Mouse (Mus musculus): ENCODE measurements around the gene Zw10. TPM values are rescaled to one million over a fixed set of nuclear protein-coding genes. Genes with fewer than 3 reads are reported as not detected.

The Zw10 gene
- 29.7 and 33.4 TPM in 2 replicates for polyA plus RNA-seq (2015; fragmentation: Nextera tagmentation; extraction: Ambion mirVana)

DNA sequence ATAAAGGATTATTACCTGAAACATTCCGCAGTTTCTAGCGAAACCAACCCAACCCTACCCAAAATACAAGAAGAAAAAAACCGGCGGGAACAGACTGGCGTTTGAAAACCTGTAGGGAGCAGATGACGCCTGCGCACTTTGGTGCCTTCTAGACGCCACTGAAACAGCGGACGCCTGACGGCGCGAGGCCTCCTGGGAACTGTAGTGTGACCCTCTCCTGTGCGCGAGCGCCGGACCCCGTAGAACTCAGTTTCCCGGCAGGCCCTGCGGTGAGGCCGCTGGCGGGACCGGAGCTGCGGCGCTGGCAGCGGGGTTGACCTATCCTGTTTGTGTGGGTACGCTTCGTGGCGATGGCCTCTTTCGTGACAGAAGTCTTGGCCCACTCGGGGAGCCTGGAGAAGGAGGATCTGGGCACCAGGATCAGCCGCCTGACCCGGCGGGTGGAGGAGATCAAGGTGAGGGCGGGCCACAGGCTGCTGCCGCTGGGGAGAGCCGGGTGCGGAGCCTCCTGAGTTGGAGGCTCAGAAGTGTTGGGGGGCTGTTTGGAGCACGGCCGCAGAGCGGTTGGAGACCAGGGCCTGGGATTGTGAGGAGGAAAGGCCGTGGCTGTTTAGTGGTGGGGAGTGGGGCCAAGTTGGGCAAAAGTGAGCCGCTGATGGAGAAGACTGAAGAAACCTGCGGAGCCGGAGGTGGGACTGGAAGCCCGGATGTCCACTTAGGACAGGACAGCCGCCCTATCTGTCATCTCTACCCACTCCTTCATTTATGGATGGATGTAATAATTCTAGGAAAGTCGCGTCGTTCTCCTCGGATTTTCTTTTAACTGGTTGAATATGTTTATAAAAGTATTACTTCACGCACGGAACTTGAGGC lies at the start of gene Zw10:
TSS of gene Zw10 (plus strand) at position 281 of the 873 bp plus-strand sequence.
- peak within 1 kb of the TSS; percentile 59; the same call in 1 of the 2 replicates for H3K27ac ChIP-seq
- no peaks in the 10 kb centered on the region for H3K9me3 ChIP-seq
- WGBS, result 1% methylated on average over 53 of the region's 53 CpGs

DNA sequence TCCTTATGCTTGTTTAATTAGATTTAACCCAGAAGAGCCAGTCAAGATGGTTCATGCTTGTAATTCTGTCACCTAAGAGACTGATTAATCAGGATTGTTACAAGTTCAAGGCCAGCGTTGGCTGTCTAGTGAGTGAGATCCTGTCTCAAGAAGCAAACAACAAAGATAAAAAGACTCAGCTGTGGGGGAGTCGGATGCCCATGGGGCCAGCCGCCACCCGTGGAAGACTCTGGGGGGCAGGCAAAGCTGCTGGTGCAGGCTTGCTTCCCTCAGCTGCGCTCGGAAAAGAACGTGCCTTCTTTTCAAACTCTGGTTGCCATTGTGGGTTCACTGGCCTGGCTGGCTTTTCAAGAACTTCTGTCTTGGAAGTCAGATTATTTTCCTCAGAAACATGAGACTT lies 39.6 kb upstream of the Zw10 start:
- H3K36me3 ChIP-seq, result peaks cover 78% of the 10 kb centered on the region
- H3K4me3 ChIP-seq (replicated peaks), result no peak overlapping the region
- H3K4me2 ChIP-seq (replicated peaks), result no peak overlapping the region
- H3K9me3 ChIP-seq, result no peaks in the 10 kb centered on the region
- H3K27ac ChIP-seq, result no peak overlapping the region
- ATAC-seq, result no peak
- H3K4me1 ChIP-seq (replicated peaks), result no peaks in the 10 kb centered on the region
- WGBS, result 85% methylated on average over 7 of the region's 7 CpGs
- H3K27me3 ChIP-seq, result no peaks in the 10 kb centered on the region
- no peak overlapping the region for H3K9ac ChIP-seq (replicated peaks)

More for the DNA sequence above, at the start of gene Zw10:
- Histone ChIP-seq H3K9ac (replicated peaks) (peak within 1 kb of the TSS; percentile 84), H3K4me2 (replicated peaks) (peak within 1 kb of the TSS; percentile 73), H3K36me3 (peaks cover 17% of the 10 kb centered on the region), H3K4me3 (replicated peaks) (peak within 1 kb of the TSS; percentile 87), H3K27me3 (no peaks in the 10 kb centered on the region), H3K4me1 (replicated peaks) (peaks cover 14% of the 10 kb centered on the region)
- ATAC-seq, result peak; percentile 99

DNA sequence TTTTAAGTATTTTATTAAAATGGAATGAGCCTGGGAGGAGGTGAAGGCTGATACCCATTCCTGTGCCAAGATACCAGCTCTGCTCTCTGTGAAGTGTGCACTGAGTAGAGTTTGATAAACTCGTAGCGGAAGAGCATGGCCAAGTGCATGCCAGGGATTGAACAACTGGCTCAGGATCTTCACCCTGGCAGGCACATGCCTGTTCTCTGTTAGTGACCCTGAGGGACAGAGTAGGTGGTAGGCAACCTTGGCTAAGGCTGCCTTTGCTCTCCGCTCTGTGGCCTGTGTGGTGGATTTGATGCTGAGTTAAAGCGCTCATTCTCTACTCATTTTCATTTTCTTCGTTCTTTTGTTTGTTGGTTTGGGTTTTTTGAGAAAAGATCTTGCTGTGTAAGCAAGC lies 34.1 kb upstream of the Zw10 start:
- no peak overlapping the region for H3K9ac ChIP-seq (replicated peaks)
- no peaks in the 10 kb centered on the region for H3K4me1 ChIP-seq (replicated peaks)
- H3K36me3 ChIP-seq, result peaks cover 52% of the 10 kb centered on the region
- no peak overlapping the region for H3K4me3 ChIP-seq (replicated peaks)
- 95% methylated on average over 5 of the region's 5 CpGs for WGBS
- no peak for ATAC-seq
- no peak overlapping the region for H3K4me2 ChIP-seq (replicated peaks)
- no peaks in the 10 kb centered on the region for H3K27me3 ChIP-seq
- no peak overlapping the region for H3K27ac ChIP-seq
- H3K9me3 ChIP-seq, result no peaks in the 10 kb centered on the region

DNA sequence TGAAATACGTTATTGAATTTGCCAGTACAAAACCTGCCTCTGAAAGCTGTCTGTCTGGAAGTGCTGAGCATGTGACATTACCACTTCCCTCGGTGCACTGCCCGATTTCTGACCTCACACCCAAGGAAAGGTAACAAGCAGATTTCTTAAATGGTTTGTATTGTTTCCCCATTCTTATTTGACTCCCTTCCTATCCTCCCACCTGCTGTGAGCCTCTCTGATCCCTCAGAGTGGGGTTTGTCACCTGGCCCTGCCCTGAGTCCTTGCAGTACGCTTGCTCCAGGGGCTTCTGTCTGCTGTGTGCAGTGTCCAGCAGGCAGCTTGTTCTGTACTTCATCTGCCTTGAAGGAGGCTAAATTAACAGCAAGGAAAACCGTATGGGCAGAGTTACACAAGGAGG lies 31.5 kb upstream of the Zw10 start:
- Histone ChIP-seq H3K27ac (no peak overlapping the region), H3K4me2 (replicated peaks) (no peak overlapping the region), H3K27me3 (no peaks in the 10 kb centered on the region), H3K4me1 (replicated peaks) (no peaks in the 10 kb centered on the region), H3K9me3 (no peaks in the 10 kb centered on the region), H3K36me3 (peaks cover 60% of the 10 kb centered on the region), H3K9ac (replicated peaks) (no peak overlapping the region), H3K4me3 (replicated peaks) (no peak overlapping the region)
- ATAC-seq, result no peak
- 91% methylated on average over 5 of the region's 5 CpGs for WGBS

- Histone ChIP-seq H3K9me3 (no peaks in the 10 kb centered on the region), H3K4me3 (replicated peaks) (no peak overlapping the region), H3K4me2 (replicated peaks) (no peak overlapping the region), H3K9ac (replicated peaks) (no peak overlapping the region), H3K27me3 (no peaks in the 10 kb centered on the region), H3K36me3 (peaks cover 60% of the 10 kb centered on the region), H3K4me1 (replicated peaks) (no peaks in the 10 kb centered on the region), H3K27ac (no peak overlapping the region)
- ATAC-seq, result no peak
- 95% methylated on average over 2 of the region's 2 CpGs for WGBS
These were observed 30.9 kb upstream of the Zw10 start for GRCm38 (mm10) chr9:49024529-49024928.

GRCm38 (mm10) chr9:49034764-49035163 lies 20.6 kb upstream of the Zw10 start:
- H3K36me3 ChIP-seq, result peaks cover 88% of the 10 kb centered on the region
- 94% methylated on average over 4 of the region's 4 CpGs for WGBS
- H3K4me3 ChIP-seq (replicated peaks), result no peak overlapping the region
- no peaks in the 10 kb centered on the region for H3K9me3 ChIP-seq
- no peak for ATAC-seq
- H3K9ac ChIP-seq (replicated peaks), result no peak overlapping the region
- no peaks in the 10 kb centered on the region for H3K27me3 ChIP-seq
- H3K27ac ChIP-seq, result no peak overlapping the region
- no peak overlapping the region for H3K4me2 ChIP-seq (replicated peaks)
- no peaks in the 10 kb centered on the region for H3K4me1 ChIP-seq (replicated peaks)

DNA sequence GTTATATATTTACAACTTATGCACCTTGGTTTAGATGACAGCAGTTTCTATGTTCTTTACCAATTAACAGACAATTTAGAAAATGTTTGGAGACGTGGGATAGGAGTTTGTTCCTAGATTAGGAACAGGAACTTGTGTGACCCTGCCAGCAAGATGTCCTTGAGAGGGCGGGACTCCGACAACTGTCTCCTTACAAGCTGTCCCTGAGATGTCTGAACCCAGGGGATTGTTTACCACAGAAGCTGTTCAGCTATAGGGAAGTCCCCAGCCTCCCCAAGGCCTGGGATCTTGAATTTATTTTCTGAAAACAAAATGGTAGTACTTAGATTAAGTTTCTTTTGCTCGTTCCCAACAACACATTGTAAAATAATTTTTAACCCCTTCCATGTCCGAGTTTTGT lies 4.5 kb upstream of the Zw10 start:
- H3K36me3 ChIP-seq, result no peaks in the 10 kb centered on the region
- no peaks in the 10 kb centered on the region for H3K9me3 ChIP-seq
- WGBS, result 82% methylated on average over 5 of the region's 5 CpGs
- ATAC-seq, result no peak
- H3K4me2 ChIP-seq (replicated peaks), result no peak overlapping the region
- no peak overlapping the region for H3K27ac ChIP-seq
- H3K4me1 ChIP-seq (replicated peaks), result no peaks in the 10 kb centered on the region
- H3K9ac ChIP-seq (replicated peaks), result no peak overlapping the region
- H3K4me3 ChIP-seq (replicated peaks), result no peak overlapping the region
- H3K27me3 ChIP-seq, result no peaks in the 10 kb centered on the region

DNA sequence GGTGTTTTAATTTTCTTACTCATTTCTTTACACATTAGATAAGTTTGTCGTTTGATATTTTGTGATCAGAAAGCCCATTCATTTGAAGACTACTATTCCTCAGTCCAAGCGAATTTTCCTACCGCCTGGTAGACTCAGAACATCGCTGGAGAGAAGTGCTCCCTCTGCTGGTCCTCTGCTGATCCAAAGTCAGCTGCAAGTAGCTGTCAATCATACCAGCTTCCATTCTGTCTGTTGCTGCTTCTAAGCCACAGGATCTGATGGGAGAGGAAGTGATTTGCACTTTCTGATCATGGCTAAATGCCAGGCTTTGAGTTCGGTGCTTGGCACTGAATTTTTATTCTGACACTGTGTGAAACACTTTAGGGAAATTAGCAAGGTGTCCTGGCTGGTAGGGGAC lies 4.1 kb upstream of the Zw10 start:
- no peaks in the 10 kb centered on the region for H3K27me3 ChIP-seq
- H3K36me3 ChIP-seq, result no peaks in the 10 kb centered on the region
- H3K27ac ChIP-seq, result no peak overlapping the region
- H3K4me3 ChIP-seq (replicated peaks), result no peak overlapping the region
- peaks cover 4% of the 10 kb centered on the region for H3K4me1 ChIP-seq (replicated peaks)
- no peak for ATAC-seq
- H3K4me2 ChIP-seq (replicated peaks), result no peak overlapping the region
- no peak overlapping the region for H3K9ac ChIP-seq (replicated peaks)
- no peaks in the 10 kb centered on the region for H3K9me3 ChIP-seq
- 19% methylated on average over 5 of the region's 5 CpGs for WGBS

DNA sequence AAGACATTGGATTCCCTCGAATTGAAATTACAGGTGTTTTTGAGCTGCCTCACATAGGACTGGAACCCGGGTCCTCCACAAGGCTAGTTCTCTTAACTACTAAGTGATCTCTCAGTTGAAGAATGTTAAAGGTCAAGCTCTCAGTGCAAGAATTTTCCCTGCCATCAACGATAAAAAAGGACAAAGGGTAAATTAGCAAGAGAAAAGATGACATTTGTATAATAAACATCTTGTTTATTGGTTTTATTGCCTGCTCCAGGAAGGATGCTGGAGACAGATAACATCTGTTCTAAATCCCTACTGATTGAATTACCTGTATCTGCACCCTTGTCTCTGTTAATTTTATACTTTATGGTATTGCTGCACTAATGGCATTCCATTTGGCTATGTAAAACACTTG lies 1.4 kb upstream of the Zw10 start:
- Histone ChIP-seq H3K4me2 (replicated peaks) (no peak overlapping the region), H3K9ac (replicated peaks) (no peak overlapping the region)
- 91% methylated on average over 3 of the region's 3 CpGs for WGBS

DNA sequence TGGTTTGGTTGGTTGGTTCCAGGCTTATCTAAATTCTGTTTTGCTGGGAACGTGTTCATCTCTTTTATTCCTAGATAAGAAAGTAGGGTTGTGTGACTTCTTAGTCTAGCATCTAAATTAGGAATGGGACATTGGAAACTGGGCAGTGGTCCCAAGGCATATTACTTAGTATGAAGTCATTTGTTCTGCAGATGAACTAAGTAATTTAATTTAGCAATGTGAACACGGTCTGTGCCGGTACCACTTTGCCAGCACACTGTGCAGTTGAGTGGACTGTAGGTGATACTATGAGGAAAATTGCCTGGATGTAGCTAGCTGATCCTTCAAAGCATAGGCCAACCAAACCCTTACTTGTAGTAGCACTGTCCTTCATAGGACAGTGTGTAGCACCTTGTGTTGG lies 21.4 kb downstream of the Zw10 start:
- ATAC-seq, result no peak
- Histone ChIP-seq H3K27ac (no peak overlapping the region), H3K4me2 (replicated peaks) (no peak overlapping the region), H3K27me3 (no peaks in the 10 kb centered on the region), H3K4me1 (replicated peaks) (no peaks in the 10 kb centered on the region), H3K4me3 (replicated peaks) (no peak overlapping the region), H3K9ac (replicated peaks) (no peak overlapping the region), H3K36me3 (peaks cover 74% of the 10 kb centered on the region), H3K9me3 (no peaks in the 10 kb centered on the region)
- 95% methylated on average over 3 of the region's 3 CpGs for WGBS

More for the DNA sequence above, 1.4 kb upstream of the Zw10 start:
- H3K9me3 ChIP-seq, result no peaks in the 10 kb centered on the region
- no peak overlapping the region for H3K27ac ChIP-seq
- no peak for ATAC-seq
- H3K4me3 ChIP-seq (replicated peaks), result no peak overlapping the region
- H3K36me3 ChIP-seq, result peaks cover 7% of the 10 kb centered on the region
- H3K27me3 ChIP-seq, result no peaks in the 10 kb centered on the region
- peaks cover 14% of the 10 kb centered on the region for H3K4me1 ChIP-seq (replicated peaks)

- no peak for ATAC-seq
- Histone ChIP-seq H3K9me3 (no peaks in the 10 kb centered on the region), H3K4me3 (replicated peaks) (no peak within 1 kb of the TSS), H3K4me1 (replicated peaks) (no peaks in the 10 kb centered on the region), H3K4me2 (replicated peaks) (no peak within 1 kb of the TSS), H3K9ac (replicated peaks) (no peak within 1 kb of the TSS), H3K36me3 (peaks cover 35% of the 10 kb centered on the region), H3K27me3 (no peaks in the 10 kb centered on the region), H3K27ac (no peak within 1 kb of the TSS)
- 53% methylated on average over 5 of the region's 5 CpGs for WGBS
These were observed 25.7 kb downstream of the Zw10 start, which contains the start of gene Tmprss5 for GRCm38 (mm10) chr9:49081107-49081506. TSS of gene Tmprss5 (plus strand) at chr9:49081260.

GRCm38 (mm10) chr9:49081561-49081960 lies 26.1 kb downstream of the Zw10 start:
- ATAC-seq, result peak; percentile 34; the same call in 1 of the 2 replicates
- 9% methylated on average over 4 of the region's 4 CpGs for WGBS

More at GRCm38 (mm10) chr9:49081561-49081960, 26.1 kb downstream of the Zw10 start:
- H3K36me3 ChIP-seq, result peaks cover 34% of the 10 kb centered on the region
- H3K27ac ChIP-seq, result no peak overlapping the region
- no peak overlapping the region for H3K4me3 ChIP-seq (replicated peaks)
- no peak overlapping the region for H3K9ac ChIP-seq (replicated peaks)
- no peaks in the 10 kb centered on the region for H3K9me3 ChIP-seq
- no peak overlapping the region for H3K4me2 ChIP-seq (replicated peaks)
- H3K27me3 ChIP-seq, result no peaks in the 10 kb centered on the region
- no peaks in the 10 kb centered on the region for H3K4me1 ChIP-seq (replicated peaks)

Measured in midbrain, embryonic 13.5 days (tissue).